Mouse (Mus musculus) G1E (cell line): Measurements from ENCODE around the gene Mdc1.

ENCODE experiments used
- CTCF ChIP-seq: IDR thresholded peaks from 2 replicates; pipeline ENCODE4 v1.5.1; 2012; ENCODE audit warnings: low read depth, low read length, inconsistent platforms, mixed read lengths
- GATA1 ChIP-seq: IDR thresholded peaks from 2 replicates; pipeline ENCODE4 v1.6.1; 2012; ENCODE audit warnings: borderline replicate concordance, low read length, inconsistent platforms, mixed read lengths
- GATA2 ChIP-seq: IDR thresholded peaks from 2 replicates; pipeline ENCODE4 v1.6.1; 2012; ENCODE audit warnings: low read depth, low read length, inconsistent platforms, borderline replicate concordance
- POLR2AphosphoS5 ChIP-seq: IDR thresholded peaks from 2 replicates; pipeline ENCODE4 v1.6.1; 2012; ENCODE audit warnings: low read depth, low read length, inconsistent platforms; ENCODE audit not compliant: insufficient replicate concordance

GRCm38 (mm10) chr17:35795656-35796055 lies 45.7 kb upstream of the Mdc1 start:
- TF ChIP-seq CTCF (no peak), GATA1 (no peak), GATA2 (no peak), POLR2AphosphoS5 (no peak)
